Mouse (Mus musculus) G1E (cell line): ENCODE data around the gene D730048I06Rik. TPM values are rescaled to one million over a fixed set of nuclear protein-coding genes. Genes with fewer than 3 reads are reported as not detected.
"Not testable (repeated sequence)": the region's sequence is repeated elsewhere in the genome, so short reads cannot be mapped to it uniquely, and the experiment has no call there.

Source experiments
- ATAC-seq: 2 replicates; pipeline ENCODE4 v1.8.0; 2016; ENCODE audit warnings: mild to moderate bottlenecking; ENCODE audit not compliant: insufficient number of reproducible peaks, poor library complexity, low FRiP score, severe bottlenecking; ENCODE audit errors: extremely low read depth
- DNase-seq: peaks from one replicate; pipeline ENCODE4 v3.0.0; 2012; ENCODE audit warnings: low spot score
- H3K27me3 ChIP-seq: 2 replicates; pipeline ENCODE4 v1.6.1; 2012; ENCODE audit warnings: mild to moderate bottlenecking, low read length, inconsistent platforms; ENCODE audit not compliant: insufficient read depth
- H3K36me3 ChIP-seq: replicated peaks from 2 replicates; pipeline ENCODE3; 2012; ENCODE audit warnings: mild to moderate bottlenecking, inconsistent platforms
- H3K4me1 ChIP-seq: 2 replicates; pipeline ENCODE4 v1.6.1; 2012; ENCODE audit warnings: low read depth, low read length, inconsistent platforms, mixed read lengths; ENCODE audit not compliant: insufficient read depth
- H3K4me3 ChIP-seq: 2 replicates; pipeline ENCODE4 v1.5.1; 2012; ENCODE audit warnings: low read depth, mild to moderate bottlenecking, inconsistent platforms, low read length, moderate library complexity, mixed read lengths
- H3K9me3 ChIP-seq: replicated peaks from 2 replicates; pipeline ENCODE4 v1.6.1; 2012; ENCODE audit warnings: inconsistent platforms
- CTCF ChIP-seq: IDR thresholded peaks from 2 replicates; pipeline ENCODE4 v1.5.1; 2012; ENCODE audit warnings: low read depth, low read length, inconsistent platforms, mixed read lengths
- GATA1 ChIP-seq: IDR thresholded peaks from 2 replicates; pipeline ENCODE4 v1.6.1; 2012; ENCODE audit warnings: borderline replicate concordance, low read length, inconsistent platforms, mixed read lengths
- GATA2 ChIP-seq: IDR thresholded peaks from 2 replicates; pipeline ENCODE4 v1.6.1; 2012; ENCODE audit warnings: low read depth, low read length, inconsistent platforms, borderline replicate concordance
- POLR2AphosphoS5 ChIP-seq: IDR thresholded peaks from 2 replicates; pipeline ENCODE4 v1.6.1; 2012; ENCODE audit warnings: low read depth, low read length, inconsistent platforms; ENCODE audit not compliant: insufficient replicate concordance
- TAL1 ChIP-seq: conservative IDR thresholded peaks from 2 replicates; pipeline ENCODE4 v1.6.1; 2012; ENCODE audit warnings: low read depth, low read length, inconsistent platforms, mixed read lengths
- polyA plus RNA-seq: library from polyadenylated mRNA; stranded (reverse); fragments of >175 nt; gene quantifications from 2 replicates; pipeline ENCODE4 v1.2.3, GENCODE M21; 2012
- total RNA-seq, 2 experiments: library from RNA; stranded (forward) in 1 of 2; stranded (reverse) in 1 of 2; fragments of 200-1000 nt in 1 of 2; fragments of >200 nt in 1 of 2; fragmentation: Nextera tagmentation in 1 of 2; gene quantifications; 2 replicates each; pipeline ENCODE4 v1.2.3; 2014 to 2017

The D730048I06Rik gene
- total RNA-seq (2014; fragmentation: Nextera tagmentation), result not detected in 2 replicates
- not detected in 2 replicates for total RNA-seq (2017)
- not detected in 2 replicates for polyA plus RNA-seq

- ATAC-seq (no peak), DNase-seq (no peak)
- Histone ChIP-seq H3K27me3 (no peaks in the 10 kb centered on the region), H3K36me3 (no peaks in the 10 kb centered on the region), H3K4me1 (no peaks in the 10 kb centered on the region), H3K9me3 (no peaks in the 10 kb centered on the region), H3K4me3 (no peak within 1 kb of the TSS)
- TF ChIP-seq TAL1 (no peak), POLR2AphosphoS5 (no peak), GATA1 (no peak), GATA2 (no peak), CTCF (no peak)
Measured at GRCm38 (mm10) chr9:35790001-35790400, at the start of gene D730048I06Rik, which contains the start of gene Gm27235. Gene D730048I06Rik (minus strand): TSS chr9:35790112. Gene Gm27235 (minus strand): TSS chr9:35790101.

DNA sequence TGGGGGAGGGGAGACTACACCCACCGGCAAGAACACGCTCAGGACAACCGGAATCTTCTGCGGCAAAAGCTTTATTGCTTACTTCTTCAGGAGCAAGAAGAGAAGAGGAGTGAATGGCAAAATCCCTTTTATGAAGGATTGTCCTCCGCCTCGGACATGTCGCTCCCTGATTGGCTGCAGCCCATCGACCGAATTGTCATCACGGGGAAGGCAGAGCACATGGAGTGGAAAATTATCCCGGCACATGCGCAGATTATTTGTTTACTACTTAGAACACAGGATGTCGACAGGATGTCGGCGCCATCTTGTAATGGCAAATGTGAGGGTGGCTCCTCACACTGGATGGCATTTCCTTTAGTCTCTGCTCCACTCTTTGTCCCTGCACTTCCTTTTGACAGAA lies 28.0 kb upstream of the D730048I06Rik start:
- not testable (repeated sequence) for DNase-seq, H3K4me1 ChIP-seq, H3K4me3 ChIP-seq, ATAC-seq, H3K27me3 ChIP-seq, H3K9me3 ChIP-seq, H3K36me3 ChIP-seq

- H3K4me1 ChIP-seq, result no peaks in the 10 kb centered on the region
- H3K4me3 ChIP-seq, result no peak overlapping the region
- H3K9me3 ChIP-seq, result no peaks in the 10 kb centered on the region
- H3K27me3 ChIP-seq, result no peaks in the 10 kb centered on the region
- TF ChIP-seq CTCF (no peak), TAL1 (no peak), GATA2 (no peak), POLR2AphosphoS5 (no peak), GATA1 (no peak)
- DNase-seq (no peak), ATAC-seq (no peak)
- H3K36me3 ChIP-seq, result no peaks in the 10 kb centered on the region
Measured at GRCm38 (mm10) chr9:35798146-35798545, 8.2 kb upstream of the D730048I06Rik start.

DNA sequence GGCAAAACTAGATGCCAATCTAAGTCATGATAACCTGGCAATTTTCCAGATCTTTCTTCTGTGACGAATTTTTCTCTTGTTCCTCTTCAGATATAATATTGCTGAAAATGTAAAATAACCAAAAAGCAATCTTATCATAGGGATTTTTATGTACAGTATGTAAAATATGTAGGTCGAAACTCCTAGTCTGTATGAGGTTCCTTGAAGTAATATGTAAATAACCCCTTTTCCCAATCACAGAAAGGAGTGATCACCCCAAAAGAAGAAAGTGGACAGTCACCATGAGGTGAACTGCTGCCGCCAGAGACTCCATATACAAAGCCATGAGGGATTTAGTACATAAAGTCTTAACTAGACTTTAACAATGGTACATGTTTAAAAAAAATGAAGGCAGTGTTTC lies 11.9 kb downstream of the D730048I06Rik start, which contains the start of gene Gm17727:
Gene Gm17727 (minus strand): TSS at position 101 of the 400 bp plus-strand sequence.
- Histone ChIP-seq H3K4me1 (no peaks in the 10 kb centered on the region), H3K9me3 (no peaks in the 10 kb centered on the region), H3K4me3 (no peak within 1 kb of the TSS), H3K36me3 (no peaks in the 10 kb centered on the region), H3K27me3 (no peaks in the 10 kb centered on the region)
- TF ChIP-seq CTCF (no peak), TAL1 (no peak), GATA1 (no peak), GATA2 (no peak), POLR2AphosphoS5 (no peak)
- ATAC-seq (no peak), DNase-seq (no peak)

GRCm38 (mm10) chr9:35756843-35757242 lies 33.1 kb downstream of the D730048I06Rik start:
- H3K4me3 ChIP-seq, result no peak overlapping the region
- H3K9me3 ChIP-seq, result no peaks in the 10 kb centered on the region
- DNase-seq (no peak), ATAC-seq (no peak)
- H3K36me3 ChIP-seq, result no peaks in the 10 kb centered on the region
- no peaks in the 10 kb centered on the region for H3K4me1 ChIP-seq
- no peak for TF ChIP-seq CTCF
- no peak for TF ChIP-seq POLR2AphosphoS5
- no peak for TF ChIP-seq GATA1
- no peak for TF ChIP-seq TAL1
- TF ChIP-seq GATA2, result no peak
- H3K27me3 ChIP-seq, result no peaks in the 10 kb centered on the region

DNA sequence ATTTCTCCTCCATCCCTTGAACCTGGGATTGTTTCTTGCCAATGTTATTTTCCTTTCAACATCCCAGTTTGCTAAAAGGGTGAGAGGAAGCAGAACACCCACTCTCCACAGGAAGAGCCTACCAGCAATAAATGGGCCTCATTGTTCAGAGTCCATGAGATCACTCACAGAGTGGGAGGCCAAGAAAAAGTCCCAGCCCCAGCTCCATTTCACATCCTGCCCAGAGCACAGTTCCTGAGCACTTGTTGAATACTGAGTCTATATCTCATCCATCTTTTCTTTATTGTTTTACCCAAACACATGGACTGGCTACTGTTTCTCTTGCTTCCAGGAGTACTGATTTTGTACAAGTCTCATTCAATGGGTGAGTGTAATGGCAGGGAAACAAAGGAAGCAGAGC lies 49.2 kb downstream of the D730048I06Rik start, which contains the start of gene Gm17677:
Gene Gm17677 (plus strand): TSS at position 301 of the 400 bp plus-strand sequence.
- H3K9me3 ChIP-seq, result no peaks in the 10 kb centered on the region
- H3K27me3 ChIP-seq, result no peaks in the 10 kb centered on the region
- ATAC-seq (no peak), DNase-seq (no peak)
- H3K4me1 ChIP-seq, result no peaks in the 10 kb centered on the region
- no peak within 1 kb of the TSS for H3K4me3 ChIP-seq
- H3K36me3 ChIP-seq, result no peaks in the 10 kb centered on the region
- TF ChIP-seq GATA2 (no peak), POLR2AphosphoS5 (no peak)

Other genes with a start within 250 kb of the D730048I06Rik start
- gene Ddx25, start 231.6 kb downstream of the D730048I06Rik start, total RNA-seq (2014; fragmentation: Nextera tagmentation), result not detected in 2 replicates
- 0.27 and 0.35 TPM in 2 replicates for gene Ddx25, start 231.6 kb downstream of the D730048I06Rik start, total RNA-seq (2017)
- 0.01 TPM in 1 of 2 replicates, not detected in the other for gene Ddx25, start 231.6 kb downstream of the D730048I06Rik start, polyA plus RNA-seq
- 57.3 and 59.2 TPM in 2 replicates for gene Pus3, start 231.5 kb downstream of the D730048I06Rik start, total RNA-seq (2014; fragmentation: Nextera tagmentation)
- 45.4 and 52.1 TPM in 2 replicates for gene Pus3, start 231.5 kb downstream of the D730048I06Rik start, total RNA-seq (2017)
- gene Pus3, start 231.5 kb downstream of the D730048I06Rik start, polyA plus RNA-seq, result 0.95 and 1.6 TPM in 2 replicates
- gene Pate2, start 219.8 kb downstream of the D730048I06Rik start, total RNA-seq (2014; fragmentation: Nextera tagmentation), result 0.75 and 1.4 TPM in 2 replicates
- gene Pate2, start 219.8 kb downstream of the D730048I06Rik start, total RNA-seq (2017), result 0.44 and 0.46 TPM in 2 replicates
- gene Pate2, start 219.8 kb downstream of the D730048I06Rik start, polyA plus RNA-seq, result 0.21 and 0.51 TPM in 2 replicates
- gene Hyls1, start 219.7 kb downstream of the D730048I06Rik start, total RNA-seq (2014; fragmentation: Nextera tagmentation), result 17.2 and 27.7 TPM in 2 replicates
- gene Hyls1, start 219.7 kb downstream of the D730048I06Rik start, total RNA-seq (2017), result 18.6 and 18.9 TPM in 2 replicates
- 2.5 and 2.7 TPM in 2 replicates for gene Hyls1, start 219.7 kb downstream of the D730048I06Rik start, polyA plus RNA-seq
- gene Pate4, start 178.2 kb downstream of the D730048I06Rik start, total RNA-seq (2014; fragmentation: Nextera tagmentation), result not detected in 2 replicates
- gene Pate4, start 178.2 kb downstream of the D730048I06Rik start, total RNA-seq (2017), result not detected in 2 replicates
- gene Pate4, start 178.2 kb downstream of the D730048I06Rik start, polyA plus RNA-seq, result not detected in 2 replicates
- gene Pate3, start 141.9 kb downstream of the D730048I06Rik start, total RNA-seq (2014; fragmentation: Nextera tagmentation), result not detected in 2 replicates
- gene Pate3, start 141.9 kb downstream of the D730048I06Rik start, total RNA-seq (2017), result 0.17 TPM in 1 of 2 replicates, not detected in the other
- not detected in 2 replicates for gene Pate3, start 141.9 kb downstream of the D730048I06Rik start, polyA plus RNA-seq
- gene Pate1, start 102.7 kb downstream of the D730048I06Rik start, total RNA-seq (2014; fragmentation: Nextera tagmentation), result not detected in 2 replicates
- 0.05 and 0.12 TPM in 2 replicates for gene Pate1, start 102.7 kb downstream of the D730048I06Rik start, total RNA-seq (2017)
- not detected in 2 replicates for gene Pate1, start 102.7 kb downstream of the D730048I06Rik start, polyA plus RNA-seq
- not detected in 2 replicates for gene Gm17677, start 49.1 kb downstream of the D730048I06Rik start, total RNA-seq (2014; fragmentation: Nextera tagmentation)
- gene Gm17677, start 49.1 kb downstream of the D730048I06Rik start, total RNA-seq (2017), result not detected in 2 replicates
- not detected in 2 replicates for gene Gm17677, start 49.1 kb downstream of the D730048I06Rik start, polyA plus RNA-seq
- not detected in 2 replicates for gene Gm17727, start 12.0 kb downstream of the D730048I06Rik start, total RNA-seq (2014; fragmentation: Nextera tagmentation)
- not detected in 2 replicates for gene Gm17727, start 12.0 kb downstream of the D730048I06Rik start, total RNA-seq (2017)
- not detected in 2 replicates for gene Gm17727, start 12.0 kb downstream of the D730048I06Rik start, polyA plus RNA-seq
- not detected in 2 replicates for gene Gm27235, start within 50 bp of the D730048I06Rik start, total RNA-seq (2014; fragmentation: Nextera tagmentation)
- gene Gm27235, start within 50 bp of the D730048I06Rik start, total RNA-seq (2017), result not detected in 2 replicates
- not detected in 2 replicates for gene Gm27235, start within 50 bp of the D730048I06Rik start, polyA plus RNA-seq
- gene 9230110F15Rik, start 54.0 kb upstream of the D730048I06Rik start, total RNA-seq (2014; fragmentation: Nextera tagmentation), result not detected in 2 replicates
- gene 9230110F15Rik, start 54.0 kb upstream of the D730048I06Rik start, total RNA-seq (2017), result 0.33 TPM in 1 of 2 replicates, not detected in the other
- gene 9230110F15Rik, start 54.0 kb upstream of the D730048I06Rik start, polyA plus RNA-seq, result not detected in 2 replicates
- gene 9230113P08Rik, start 118.3 kb upstream of the D730048I06Rik start, total RNA-seq (2014; fragmentation: Nextera tagmentation), result not detected in 2 replicates
- gene 9230113P08Rik, start 118.3 kb upstream of the D730048I06Rik start, total RNA-seq (2017), result 0.05 TPM in 1 of 2 replicates, not detected in the other
- gene 9230113P08Rik, start 118.3 kb upstream of the D730048I06Rik start, polyA plus RNA-seq, result not detected in 2 replicates